In genomic region chr19:18101423-18102341, GRCm38 (mm10) we compare ENCODE assay signal across 16 mouse cellular contexts.
DNase-seq lines count a peak whose midpoint lies in the region; ATAC-seq and TF ChIP-seq lines count a peak whose summit lies in the region.
"Had no signal": no experiment of that assay in that cellular context is flagged by ENCODE, and none has a peak within 500 bp of the region (broad histone marks: within the 10 kb centered on the region; RNA-seq: fewer than 3 reads in every experiment).

No protein-coding gene starts in this region.

- H3K4me3 ChIP-seq in forebrain, embryonic 10.5 days, result no peak overlapping the region
- no peak overlapping the region for H3K4me3 ChIP-seq in forebrain, embryonic 15.5 days
- no peak overlapping the region for H3K4me3 ChIP-seq in stomach, embryonic 14.5 days (ENCODE audit: low read depth, low read length)
- H3K4me3 ChIP-seq in stomach, postnatal 0 days (ENCODE audit: low read depth, low read length), result no peak overlapping the region
- H3K4me3 ChIP-seq in hindbrain, embryonic 13.5 days, result no peak overlapping the region
- H3K4me3 ChIP-seq: embryonic facial prominence, embryonic 15.5 days; gastrocnemius, adult 2 months; limb, embryonic 12.5 days; neural tube, embryonic 12.5 days had no signal

- no peak for TF ChIP-seq CTCF in stomach, postnatal 0 days (IDR thresholded peaks at IDR 0.05; ENCODE audit: low read depth)

- H3K36me3 ChIP-seq in forebrain, embryonic 10.5 days (replicated peaks), result no peaks in the 10 kb centered on the region
- no peaks in the 10 kb centered on the region for H3K36me3 ChIP-seq in forebrain, embryonic 15.5 days
- H3K36me3 ChIP-seq in stomach, embryonic 14.5 days (ENCODE audit: control insufficient read depth, insufficient read depth, low read length), result no peaks in the 10 kb centered on the region
- no peaks in the 10 kb centered on the region for H3K36me3 ChIP-seq in stomach, postnatal 0 days (ENCODE audit: control insufficient read depth, insufficient read depth, low read length)
- no peaks in the 10 kb centered on the region for H3K36me3 ChIP-seq in hindbrain, embryonic 13.5 days
- H3K36me3 ChIP-seq: embryonic facial prominence, embryonic 15.5 days; limb, embryonic 12.5 days; neural tube, embryonic 12.5 days had no signal

- no peak overlapping the region for H3K9ac ChIP-seq in forebrain, embryonic 15.5 days (replicated peaks)
- no peak overlapping the region for H3K9ac ChIP-seq in stomach, embryonic 14.5 days (replicated peaks; ENCODE audit: low read depth, low read length)
- H3K9ac ChIP-seq in stomach, postnatal 0 days (ENCODE audit: low read length), result no peak overlapping the region
- no peak overlapping the region for H3K9ac ChIP-seq in hindbrain, embryonic 13.5 days
- H3K9ac ChIP-seq: embryonic facial prominence, embryonic 15.5 days; limb, embryonic 12.5 days; neural tube, embryonic 12.5 days had no signal

- H3K27me3 ChIP-seq in forebrain, embryonic 10.5 days (ENCODE audit: poor library complexity, severe bottlenecking), result no peaks in the 10 kb centered on the region
- no peaks in the 10 kb centered on the region for H3K27me3 ChIP-seq in forebrain, embryonic 15.5 days
- no peaks in the 10 kb centered on the region for H3K27me3 ChIP-seq in stomach, embryonic 14.5 days (ENCODE audit: control insufficient read depth, insufficient read depth, low read length)
- H3K27me3 ChIP-seq in stomach, postnatal 0 days (ENCODE audit: control insufficient read depth, insufficient read depth, low read length), result no peaks in the 10 kb centered on the region
- H3K27me3 ChIP-seq in hindbrain, embryonic 13.5 days, result no peaks in the 10 kb centered on the region
- H3K27me3 ChIP-seq: embryonic facial prominence, embryonic 15.5 days; limb, embryonic 12.5 days; neural tube, embryonic 12.5 days had no signal

- H3K4me1 ChIP-seq in forebrain, embryonic 10.5 days, result peaks cover 14% of the 10 kb centered on the region
- no peaks in the 10 kb centered on the region for H3K4me1 ChIP-seq in forebrain, embryonic 15.5 days
- H3K4me1 ChIP-seq in stomach, embryonic 14.5 days (ENCODE audit: control insufficient read depth, insufficient read depth, low read length), result no peaks in the 10 kb centered on the region
- H3K4me1 ChIP-seq in stomach, postnatal 0 days (replicated peaks; ENCODE audit: control insufficient read depth, insufficient read depth), result no peaks in the 10 kb centered on the region
- H3K4me1 ChIP-seq in hindbrain, embryonic 13.5 days (replicated peaks), result peaks cover 6% of the 10 kb centered on the region
- H3K4me1 ChIP-seq: embryonic facial prominence, embryonic 15.5 days; neural tube, embryonic 12.5 days had no signal

- 30% methylated on average over 4 of the region's 4 CpGs for WGBS in forebrain, embryonic 10.5 days
- 7% methylated on average over 4 of the region's 4 CpGs for WGBS in forebrain, embryonic 15.5 days
- WGBS in stomach, embryonic 14.5 days, result 35% methylated on average over 4 of the region's 4 CpGs
- 33% methylated on average over 4 of the region's 4 CpGs for WGBS in stomach, postnatal 0 days
- WGBS in hindbrain, embryonic 13.5 days, result 13% methylated on average over 4 of the region's 4 CpGs

- H3K27ac ChIP-seq in forebrain, embryonic 10.5 days, result 0 out of 2 replicates have a peak overlapping the region, but pooled peaks have one; percentile 36
- no peak overlapping the region for H3K27ac ChIP-seq in forebrain, embryonic 15.5 days (replicated peaks)
- no peak overlapping the region for H3K27ac ChIP-seq in stomach, embryonic 14.5 days (ENCODE audit: low read length)
- no peak overlapping the region for H3K27ac ChIP-seq in stomach, postnatal 0 days (replicated peaks)
- H3K27ac ChIP-seq in hindbrain, embryonic 13.5 days, result no peak overlapping the region
- H3K27ac ChIP-seq: embryonic facial prominence, embryonic 15.5 days; gastrocnemius, adult 2 months; limb, embryonic 12.5 days; macrophage; neural tube, embryonic 12.5 days had no signal

- no peak for TF ChIP-seq EP300 in stomach, postnatal 0 days (optimal IDR thresholded peaks at IDR 0.05)

- no peak overlapping the region for H3K4me2 ChIP-seq in forebrain, embryonic 15.5 days (replicated peaks)
- H3K4me2 ChIP-seq in stomach, embryonic 14.5 days (replicated peaks; ENCODE audit: low read depth, low read length), result no peak overlapping the region
- no peak overlapping the region for H3K4me2 ChIP-seq in stomach, postnatal 0 days (replicated peaks; ENCODE audit: low read depth)
- H3K4me2 ChIP-seq in hindbrain, embryonic 13.5 days, result no peak overlapping the region
- H3K4me2 ChIP-seq: embryonic facial prominence, embryonic 15.5 days; limb, embryonic 12.5 days; neural tube, embryonic 12.5 days had no signal

- no peak for DNase-seq in forebrain, embryonic 10.5 days (ENCODE audit: extremely low spot score, low spot score)
- no peak for DNase-seq in stomach, postnatal 0 days (ENCODE audit: low spot score)
- no peak for DNase-seq in right cerebral cortex, adult 18-20 months
- no peak for DNase-seq in layer of hippocampus, adult 18-20 months (ENCODE audit: low spot score in 2 of 2)
- DNase-seq in urinary bladder, postnatal 25 days (ENCODE audit: low spot score), result no peak
- DNase-seq: cerebellum, adult 9-11 months; gastrocnemius, adult 2 months; layer of hippocampus, adult 9-11 months had no signal

- no peaks in the 10 kb centered on the region for H3K9me3 ChIP-seq in forebrain, embryonic 10.5 days
- H3K9me3 ChIP-seq in forebrain, embryonic 15.5 days, result no peaks in the 10 kb centered on the region
- H3K9me3 ChIP-seq in stomach, embryonic 14.5 days (ENCODE audit: control insufficient read depth, low read depth, low read length), result no peaks in the 10 kb centered on the region
- H3K9me3 ChIP-seq in stomach, postnatal 0 days (ENCODE audit: control insufficient read depth, low read length), result no peaks in the 10 kb centered on the region
- H3K9me3 ChIP-seq in hindbrain, embryonic 13.5 days, result no peaks in the 10 kb centered on the region
- H3K9me3 ChIP-seq: embryonic facial prominence, embryonic 15.5 days; limb, embryonic 12.5 days; neural tube, embryonic 12.5 days had no signal

- no peak for ATAC-seq in forebrain, embryonic 15.5 days (replicated peaks)
- ATAC-seq in stomach, embryonic 14.5 days (ENCODE audit: insufficient number of reproducible peaks, insufficient read depth, low FRiP score, low read depth), result peak; percentile 95
- ATAC-seq in stomach, postnatal 0 days (ENCODE audit: low FRiP score, low TSS enrichment), result no peak
- 0 out of 2 replicates have a peak, but pooled peaks have one; percentile 21 for ATAC-seq in hindbrain, embryonic 13.5 days (ENCODE audit: low FRiP score)
- ATAC-seq: intestine, embryonic 16.5 days had no signal

Comparison
In these comparisons a context has a peak if more than half of its experiments do, and no peak if none do; other contexts are left out.
1. ATAC-seq: peak in stomach, embryonic 14.5 days (single experiment) and hindbrain, embryonic 13.5 days (single experiment); none in forebrain, embryonic 15.5 days (single experiment) and stomach, postnatal 0 days (single experiment).